Mouse (Mus musculus) urinary bladder, postnatal 0 days (tissue): ENCODE measurements around the gene Ccdc134. TPM values are rescaled to one million over a fixed set of nuclear protein-coding genes. Genes with fewer than 3 reads are reported as not detected.

ENCODE experiments used
- polyA plus RNA-seq: library from polyadenylated mRNA; unstranded; fragments of >200 nt; fragmentation: Nextera tagmentation; extraction: Ambion mirVana; gene quantifications from 2 replicates; pipeline ENCODE4 v1.2.1, GENCODE M21; 2015

The Ccdc134 gene
- 10.0 and 11.2 TPM in 2 replicates for polyA plus RNA-seq

GRCm38 (mm10) chr15:82127426-82128374, at the start of gene Ccdc134:
Gene Ccdc134 (plus strand): TSS chr15:82127922.

GRCm38 (mm10) chr15:82146770-82147610, 19.3 kb downstream of the Ccdc134 start, which contains the start of gene Srebf2:
Gene Srebf2 (plus strand): TSS chr15:82147181.

Other genes starting within 250 kb of the Ccdc134 start
- gene Polr3h, start 201.7 kb upstream of the Ccdc134 start, polyA plus RNA-seq, result 50.2 and 53.4 TPM in 2 replicates
- gene Csdc2, start 191.2 kb upstream of the Ccdc134 start, polyA plus RNA-seq, result 33.4 and 35.6 TPM in 2 replicates
- gene Pmm1, start 167.0 kb upstream of the Ccdc134 start, polyA plus RNA-seq, result 33.4 and 34.9 TPM in 2 replicates
- not detected in 2 replicates for gene 1700029P11Rik, start 147.4 kb upstream of the Ccdc134 start, polyA plus RNA-seq
- 31.5 and 34.8 TPM in 2 replicates for gene Xrcc6, start 140.1 kb upstream of the Ccdc134 start, polyA plus RNA-seq
- 15.0 and 17.9 TPM in 2 replicates for gene Desi1, start 94.1 kb upstream of the Ccdc134 start, polyA plus RNA-seq
- gene Snu13, start 80.3 kb upstream of the Ccdc134 start, polyA plus RNA-seq, result 127 and 135 TPM in 2 replicates
- gene 4930407I10Rik, start 68.8 kb upstream of the Ccdc134 start, polyA plus RNA-seq, result not detected in 2 replicates
- gene Mei1, start 57.9 kb upstream of the Ccdc134 start, polyA plus RNA-seq, result 0.31 and 0.35 TPM in 2 replicates
- gene Srebf2, start 19.3 kb downstream of the Ccdc134 start, polyA plus RNA-seq, result 109 and 175 TPM in 2 replicates
- 0.10 TPM in 1 of 2 replicates, not detected in the other for gene Shisa8, start 84.9 kb downstream of the Ccdc134 start, polyA plus RNA-seq
- gene Tnfrsf13c, start 96.4 kb downstream of the Ccdc134 start, polyA plus RNA-seq, result not detected in 2 replicates
- 17.1 and 26.2 TPM in 2 replicates for gene Cenpm, start 116.8 kb downstream of the Ccdc134 start, polyA plus RNA-seq
- not detected in 2 replicates for gene 1500009C09Rik, start 124.5 kb downstream of the Ccdc134 start, polyA plus RNA-seq
- gene Sept3, start 147.0 kb downstream of the Ccdc134 start, polyA plus RNA-seq, result 0.48 and 0.78 TPM in 2 replicates
- gene Wbp2nl, start 171.0 kb downstream of the Ccdc134 start, polyA plus RNA-seq, result 0.15 and 0.17 TPM in 2 replicates
- 44.2 and 45.4 TPM in 2 replicates for gene Naga, start 211.0 kb downstream of the Ccdc134 start, polyA plus RNA-seq
- gene Pheta2, start 211.0 kb downstream of the Ccdc134 start, polyA plus RNA-seq, result 10.8 and 11.1 TPM in 2 replicates
- gene Smdt1, start 211.0 kb downstream of the Ccdc134 start, polyA plus RNA-seq, result 237 and 251 TPM in 2 replicates
- gene Ndufa6, start 226.4 kb downstream of the Ccdc134 start, polyA plus RNA-seq, result 504 and 545 TPM in 2 replicates